Mouse (Mus musculus): Measurements from ENCODE around the gene Dctn3.

GRCm38 (mm10) chr4:41755338-41756305 lies 32.7 kb upstream of the Dctn3 start, which contains the start of gene Sigmar1:
- TF ChIP-seq CTCF (IDR thresholded peaks at IDR 0.05; ENCODE audit: borderline replicate concordance, control insufficient read depth, extremely low read depth, insufficient read depth, low read length, poor library complexity) (peak; percentile 51; the same call in 1 of the 2 replicates), POLR2A (IDR thresholded peaks at IDR 0.05; ENCODE audit: control insufficient read depth, extremely low read depth, insufficient read depth, low read length, poor library complexity) (peak; percentile 86)

Measured in thymus, adult 2 months (tissue).